Mouse (Mus musculus) layer of hippocampus, postnatal 25 days (tissue): Measurements from ENCODE around the gene Gm21970. TPM values are rescaled to one million over a fixed set of nuclear protein-coding genes. Genes with fewer than 3 reads are reported as not detected.
A peak's percentile ranks its signal among the peaks of the same experiment; 100 is the strongest.

Source experiments
- DNase-seq, 2 experiments: peaks; one replicate each; pipeline ENCODE4 v3.0.0; 2022; ENCODE audit warnings: mixed read lengths in 2 of 2, low spot score in 1 of 2; ENCODE audit errors: extremely low spot score in 1 of 2
- total RNA-seq, 2 experiments: library from RNA; stranded (reverse); gene quantifications; 2 replicates each; pipeline ENCODE4 v1.2.3; 2021

The Gm21970 gene
- total RNA-seq, 2 experiments from 2014 or later, result not detected

DNA sequence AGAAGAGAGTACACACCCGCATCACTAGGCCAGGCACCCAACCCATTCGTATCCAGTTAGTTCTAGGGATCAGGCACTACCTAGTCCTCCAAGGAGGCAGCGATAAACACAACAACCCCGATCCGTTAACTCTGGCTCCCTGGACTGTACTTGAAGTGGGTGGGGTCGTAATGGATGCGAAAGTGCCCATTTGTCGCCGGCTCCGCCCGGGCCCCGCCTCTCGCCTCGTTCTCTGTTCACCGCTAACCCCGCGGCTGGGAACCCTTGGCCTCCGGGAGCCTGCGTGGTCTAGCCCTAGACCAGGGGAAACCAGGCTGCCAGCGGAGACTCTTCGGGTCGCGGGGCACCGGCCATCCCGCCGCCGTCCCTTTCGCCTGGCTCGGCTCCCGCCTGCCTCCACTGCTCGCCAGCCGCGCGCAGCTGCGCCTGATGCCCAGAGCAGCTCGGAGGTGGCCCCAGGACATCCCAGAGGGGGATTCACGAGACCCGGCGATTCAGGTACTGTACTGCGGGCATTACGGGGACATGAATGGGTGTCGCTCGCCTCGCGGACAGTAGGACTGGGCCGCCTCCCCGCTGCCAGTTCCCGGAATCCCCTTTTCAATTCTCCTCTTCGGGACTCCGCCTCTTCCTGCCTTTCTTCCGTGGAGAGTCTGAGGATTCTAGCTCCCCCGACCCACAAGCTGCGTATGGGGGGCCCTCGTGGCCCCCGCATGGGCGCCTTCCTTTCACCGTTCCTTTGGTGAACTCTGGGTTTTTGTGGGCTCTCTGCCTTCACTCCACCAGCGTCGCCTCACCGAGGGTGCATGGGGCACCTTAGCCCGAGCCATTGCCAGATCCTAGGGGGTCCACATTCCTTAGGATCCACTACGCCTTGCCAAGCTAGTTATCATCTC is 18.7 kb upstream of the Gm21970 start, which contains the start of gene Ifnar2:
TSS of gene Ifnar2 (plus strand) at position 207 of the 896 bp plus-strand sequence.
- peak; percentile 64 to 74 for DNase-seq

DNA sequence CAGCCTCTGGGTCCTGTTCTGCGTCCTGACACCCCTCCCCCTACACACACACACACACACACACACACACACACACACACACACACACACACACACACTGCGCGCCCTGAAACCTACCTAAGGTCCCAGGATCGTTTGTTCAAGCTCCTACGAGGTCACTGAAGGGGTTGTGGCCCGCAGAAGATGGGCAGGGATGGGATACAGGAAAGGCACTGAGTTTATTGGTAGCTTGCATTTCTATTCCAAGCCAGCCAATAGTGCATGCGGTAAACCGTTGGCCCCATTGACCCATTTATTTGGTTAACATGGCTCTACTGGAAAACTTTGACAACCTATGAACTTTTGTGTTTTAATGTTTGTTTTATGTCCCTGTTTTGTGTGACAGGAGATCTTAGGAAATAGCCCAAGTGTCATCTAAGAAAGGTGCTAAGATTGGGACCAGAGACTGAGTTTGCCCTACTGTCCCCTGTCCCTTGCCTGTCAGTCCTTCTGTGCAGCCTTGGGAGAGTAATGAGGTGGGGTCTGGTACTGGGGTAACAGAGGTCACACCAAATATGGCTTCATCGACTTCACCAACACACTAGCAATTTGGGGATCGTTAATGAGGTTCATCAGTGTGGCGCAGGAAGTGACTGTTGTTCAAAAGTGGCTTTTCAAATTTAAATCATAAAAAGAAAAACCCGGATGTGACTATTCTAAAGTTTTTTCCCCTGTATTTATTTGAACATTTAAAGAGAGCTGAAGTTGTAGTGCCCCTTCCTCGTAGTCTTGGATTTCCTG is 17.9 kb upstream of the Gm21970 start:
- DNase-seq, result no peak

GRCm38 (mm10) chr16:91374253-91374634 is 17.3 kb upstream of the Gm21970 start:
- DNase-seq, result no peak

GRCm38 (mm10) chr16:91376701-91377100 is 14.8 kb upstream of the Gm21970 start:
- no peak for DNase-seq

DNA sequence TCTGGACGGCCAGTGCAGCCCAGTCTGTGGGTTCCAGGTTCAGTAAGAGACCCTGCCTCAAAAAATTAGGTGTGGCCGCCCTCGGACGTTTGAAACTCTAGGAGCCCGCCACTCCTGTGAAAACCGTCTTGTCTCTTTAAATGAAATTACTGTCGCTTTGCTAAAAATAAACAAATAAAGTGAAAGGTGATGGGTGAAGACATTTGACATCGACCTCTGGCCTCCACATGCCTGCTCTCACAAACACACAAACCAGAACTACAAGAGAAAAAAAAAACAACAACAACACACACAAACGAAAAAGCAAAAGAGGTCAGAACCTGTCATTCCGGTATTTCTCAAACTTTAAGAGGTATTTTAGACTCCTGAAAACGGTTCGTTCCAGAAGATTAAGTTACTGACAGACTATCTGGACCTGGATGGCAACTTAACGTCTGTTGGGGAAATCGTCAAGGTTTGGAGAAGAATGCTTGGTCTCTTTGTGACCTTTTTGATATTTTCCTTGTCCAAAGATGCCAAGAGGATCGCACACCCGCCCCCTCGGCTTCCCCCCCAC is 13.0 kb upstream of the Gm21970 start:
- no peak for DNase-seq

GRCm38 (mm10) chr16:91378991-91379390 is 12.5 kb upstream of the Gm21970 start:
- DNase-seq, result no peak

DNA sequence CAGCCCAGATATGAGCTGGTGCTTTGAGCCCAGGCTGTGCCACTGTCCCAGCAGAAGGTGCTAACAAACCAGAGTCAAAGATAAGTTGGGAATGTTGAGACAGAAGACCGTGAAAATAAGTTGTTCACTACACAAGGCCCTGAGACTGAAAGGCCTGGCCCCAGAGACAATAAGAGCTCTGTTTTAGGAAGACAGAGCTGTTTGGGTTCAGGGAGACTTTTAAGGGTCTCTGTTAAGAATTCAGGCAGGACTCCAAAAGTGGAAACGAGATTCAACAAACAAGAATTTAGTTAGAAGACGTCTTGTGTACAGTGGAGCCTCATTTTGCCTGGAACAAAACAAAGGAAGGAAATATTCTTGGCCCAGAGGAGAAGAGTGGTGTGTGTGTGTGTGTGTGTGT is 12.1 kb upstream of the Gm21970 start:
- no peak for DNase-seq

DNA sequence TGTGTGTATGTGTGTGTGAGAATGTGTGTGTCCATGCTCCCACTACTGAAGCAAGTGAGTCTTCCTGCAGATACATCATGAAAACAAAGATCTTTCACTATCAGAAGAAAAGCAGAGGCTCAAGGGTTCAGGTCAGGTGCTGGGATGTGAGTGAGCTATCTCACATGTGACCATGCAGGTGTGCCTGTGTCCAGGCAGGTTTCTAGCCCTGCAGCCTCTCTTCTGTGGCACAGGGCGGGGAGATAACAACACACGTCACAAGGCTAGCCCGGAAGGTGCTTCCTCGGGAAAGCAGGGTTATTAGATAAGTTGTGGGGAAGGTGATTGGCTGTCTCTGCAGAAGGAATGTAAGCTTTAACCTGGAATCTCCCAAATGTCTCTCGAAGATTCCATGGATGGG is 11.4 kb upstream of the Gm21970 start:
- DNase-seq, result no peak

DNA sequence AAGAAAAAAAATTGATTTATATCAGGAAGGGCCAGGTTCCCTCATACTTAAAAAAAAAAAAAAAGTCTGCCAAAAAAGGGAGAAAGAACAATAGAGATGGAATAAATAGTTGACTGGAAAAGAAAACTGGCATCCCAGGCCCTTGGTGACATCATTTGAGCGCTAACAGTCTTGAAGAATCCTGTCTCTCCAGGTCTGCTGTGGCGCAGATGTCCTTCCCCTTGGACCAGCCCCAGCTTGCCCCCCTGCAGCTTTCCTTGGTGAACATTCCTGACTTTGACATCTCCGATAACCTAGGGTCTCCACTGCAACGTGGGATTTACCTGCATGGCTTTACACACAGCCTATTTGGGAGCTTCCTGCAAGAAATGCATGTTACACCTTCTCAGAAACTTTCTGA is 9.9 kb upstream of the Gm21970 start:
- no peak for DNase-seq

DNA sequence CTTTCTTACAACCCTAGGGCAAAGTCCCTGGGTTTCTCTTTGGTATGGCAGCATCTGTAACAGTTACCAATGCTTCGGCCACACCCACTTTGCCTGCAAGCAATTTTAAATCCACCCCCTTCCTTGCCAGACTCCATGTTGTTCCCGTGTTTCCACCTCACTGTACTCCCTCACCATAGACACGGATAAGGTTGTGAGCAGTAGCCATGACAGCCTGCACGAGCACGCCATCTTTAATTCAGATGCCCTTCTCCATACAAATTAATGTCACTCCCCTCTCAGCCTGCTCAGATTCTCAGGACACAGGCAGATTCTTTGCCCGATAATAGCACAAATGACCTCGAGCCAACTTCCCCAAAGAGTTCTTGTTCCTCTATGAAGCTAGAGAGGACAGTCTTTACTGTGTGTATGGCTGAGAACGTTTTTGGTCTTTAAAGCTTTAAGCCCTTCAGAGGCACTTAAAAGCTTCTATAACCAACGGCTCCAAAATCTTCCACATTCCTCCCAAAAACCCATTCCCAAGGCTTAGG is 9.2 kb upstream of the Gm21970 start:
- no peak for DNase-seq

GRCm38 (mm10) chr16:91384221-91384620 is 7.3 kb upstream of the Gm21970 start:
- DNase-seq, result no peak

DNA sequence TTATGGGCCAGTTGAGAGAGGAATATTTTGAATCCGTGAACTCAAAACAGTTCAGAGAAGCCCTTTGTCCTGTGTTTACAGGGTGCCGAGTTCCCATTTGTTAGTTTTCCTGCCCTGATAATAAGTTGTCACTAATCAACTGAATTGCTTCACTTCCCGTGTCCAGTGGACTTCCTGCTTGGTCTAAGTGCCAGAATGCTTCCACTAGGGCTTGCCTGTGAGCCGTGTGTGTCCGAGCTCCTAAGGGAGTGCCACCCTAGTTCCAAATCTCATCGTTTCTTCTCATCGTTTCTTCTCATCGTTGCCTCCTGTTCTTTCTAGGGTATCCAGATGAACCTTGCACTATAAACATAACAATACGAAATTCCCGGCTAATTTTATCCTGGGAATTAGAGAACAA is 5.9 kb upstream of the Gm21970 start:
- DNase-seq, result no peak

- DNase-seq, result no peak
Observed at GRCm38 (mm10) chr16:91386419-91387120, 5.0 kb upstream of the Gm21970 start.

- DNase-seq, result no peak
Observed at GRCm38 (mm10) chr16:91387121-91387486, 4.4 kb upstream of the Gm21970 start.

GRCm38 (mm10) chr16:91390100-91390499 is 1.4 kb upstream of the Gm21970 start:
- no peak for DNase-seq

DNA sequence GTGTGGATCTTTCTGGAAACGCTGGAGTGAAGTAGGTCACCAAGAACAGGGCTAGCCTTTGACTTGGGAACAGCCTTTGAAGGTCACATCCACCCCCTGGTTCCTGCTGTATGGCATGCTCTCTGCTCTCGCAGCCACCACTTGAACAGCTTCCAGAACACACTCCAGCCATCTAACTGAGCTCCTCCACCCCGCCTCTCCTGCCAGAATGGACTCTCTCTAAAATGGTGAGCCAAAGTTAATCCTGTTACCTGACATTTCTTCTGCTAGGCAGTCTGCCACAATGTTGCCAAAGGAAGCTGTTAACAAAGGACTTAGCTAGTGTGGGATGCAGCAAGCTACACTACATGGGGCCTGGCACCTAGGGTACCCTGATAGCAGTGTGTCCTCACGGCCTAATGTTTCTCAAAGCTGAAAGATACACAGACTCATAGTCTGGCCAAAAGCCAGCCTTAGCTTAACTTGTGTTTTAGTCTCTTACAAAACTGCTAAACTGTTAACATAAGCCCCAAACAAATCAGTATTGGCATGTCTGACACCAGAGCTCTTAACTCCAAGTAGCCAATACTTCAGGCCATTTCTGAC is 3.4 kb downstream of the Gm21970 start:
- DNase-seq, result no peak

DNA sequence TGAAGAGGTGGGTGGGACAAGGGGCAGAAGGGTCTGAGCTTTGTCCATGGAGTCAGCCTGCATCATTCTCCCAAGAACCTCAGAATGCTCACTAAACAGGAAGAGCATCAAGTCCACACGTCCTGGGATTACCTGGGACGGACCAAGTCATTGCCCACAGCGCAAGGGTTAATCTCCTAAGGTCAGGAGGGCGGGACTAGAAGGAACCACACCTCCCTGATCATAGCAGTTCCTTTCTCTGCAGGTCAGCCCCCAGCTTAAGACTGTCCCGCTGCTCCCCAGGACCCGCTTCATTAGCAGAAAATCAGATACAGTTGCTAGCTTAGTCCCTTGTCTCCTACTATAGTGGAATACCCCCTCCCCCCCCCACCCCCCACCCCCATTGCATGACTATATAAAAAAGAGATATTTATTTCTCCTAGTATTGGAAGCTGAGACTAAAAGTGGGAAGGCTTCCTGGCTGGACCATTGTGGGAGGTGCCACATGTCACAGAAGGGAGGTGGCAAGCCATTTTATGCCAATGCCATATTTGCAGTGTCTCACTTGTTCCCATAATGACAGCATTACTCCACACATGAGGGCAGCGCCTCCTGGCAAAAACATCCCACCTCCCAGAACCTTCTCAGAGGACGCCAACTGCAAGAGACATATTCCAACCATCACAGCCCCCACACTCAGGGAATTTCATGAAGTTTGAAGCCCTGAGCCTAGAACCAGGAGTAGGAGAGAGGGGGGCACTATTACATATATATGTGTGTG is 4.3 kb downstream of the Gm21970 start:
- DNase-seq, result no peak

- no peak for DNase-seq
Observed at GRCm38 (mm10) chr16:91396844-91397537, 5.5 kb downstream of the Gm21970 start.

DNA sequence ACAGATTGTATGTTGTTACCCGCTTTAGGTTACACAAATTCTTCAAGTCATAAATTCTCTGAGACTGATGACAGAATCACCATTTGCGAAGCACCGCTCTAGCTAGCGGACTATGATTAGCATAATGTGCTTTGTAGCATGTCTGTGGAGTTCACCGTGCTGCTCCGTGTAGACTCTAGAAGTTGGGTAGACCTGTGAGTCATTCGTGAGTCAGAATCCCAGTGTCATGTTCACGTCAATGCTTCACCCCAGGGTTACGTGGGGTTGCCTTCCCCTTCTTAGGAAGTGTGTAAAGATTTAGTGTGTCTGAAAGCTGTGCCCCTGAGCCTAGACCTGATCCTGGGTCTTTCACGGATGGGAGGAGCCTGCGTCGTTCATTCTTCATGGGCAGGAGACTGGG is 6.5 kb downstream of the Gm21970 start:
- no peak for DNase-seq
